Mouse (Mus musculus) intestine, postnatal 0 days (tissue): ENCODE data around the gene Cdk15. TPM values are rescaled to one million over a fixed set of nuclear protein-coding genes. Genes with fewer than 3 reads are reported as not detected.

Source experiments
- ATAC-seq: fragments of 200-750 bp; cut with Nextera tagmentation; 2 replicates; pipeline ENCODE4 v1.8.0; 2017; ENCODE audit warnings: mild to moderate bottlenecking, moderate TSS enrichment, moderate library complexity
- H3K27ac ChIP-seq: fragments of 300-500 bp; sonication (generic); 2 replicates; pipeline ENCODE4 v1.5.1; 2014; ENCODE audit warnings: mild to moderate bottlenecking, low read depth, low read length, moderate library complexity
- H3K27me3 ChIP-seq: fragments of 300-500 bp; sonication (generic); replicated peaks from 2 replicates; pipeline ENCODE4 v1.6.1; 2014; ENCODE audit warnings: low read length, mixed read lengths; ENCODE audit not compliant: control insufficient read depth, insufficient read depth
- H3K36me3 ChIP-seq: fragments of 300-500 bp; sonication (generic); 2 replicates; pipeline ENCODE4 v1.6.1; 2014; ENCODE audit warnings: mild to moderate bottlenecking, moderate library complexity; ENCODE audit not compliant: control insufficient read depth, insufficient read depth
- H3K4me1 ChIP-seq: fragments of 300-500 bp; sonication (generic); replicated peaks from 2 replicates; pipeline ENCODE4 v1.6.1; 2014; ENCODE audit warnings: antibody characterized with exemption, low read length, mixed read lengths; ENCODE audit not compliant: control insufficient read depth, insufficient read depth
- H3K4me2 ChIP-seq: fragments of 300-500 bp; sonication (generic); replicated peaks from 2 replicates; pipeline ENCODE4 v1.6.1; 2014; ENCODE audit warnings: low read depth, mild to moderate bottlenecking, moderate library complexity
- H3K4me3 ChIP-seq: fragments of 300-500 bp; sonication (generic); 2 replicates; pipeline ENCODE4 v1.5.1; 2014; ENCODE audit warnings: low read depth, low read length
- H3K9ac ChIP-seq: fragments of 300-500 bp; sonication (generic); 2 replicates; pipeline ENCODE4 v1.6.1; 2014; ENCODE audit warnings: mild to moderate bottlenecking, low read depth, low read length
- H3K9me3 ChIP-seq: fragments of 300-500 bp; sonication (generic); 2 replicates; pipeline ENCODE4 v1.6.1; 2016; ENCODE audit warnings: mixed run types; ENCODE audit not compliant: control insufficient read depth
- CTCF ChIP-seq: sonication (generic); IDR thresholded peaks from 2 replicates; pipeline ENCODE4 v1.5.1; 2016; ENCODE audit warnings: low read depth, mild to moderate bottlenecking, control low read depth, antibody characterized with exemption, moderate library complexity
- WGBS: fragments of 180-500 bp; shearing (Covaris S2); extraction: QIAGEN DNeasy Blood & Tissue Kit; methylation state at CpG from one replicate; pipeline ENCODE4 v1.1.7; 2014; 5-methylcytosine and 5-hydroxymethylcytosine counted together
- polyA plus RNA-seq: library from polyadenylated mRNA; unstranded; fragments of >200 nt; fragmentation: Nextera tagmentation; extraction: Ambion mirVana; gene quantifications from 2 replicates; pipeline ENCODE4 v1.2.1, GENCODE M21; 2015

The Cdk15 gene
- polyA plus RNA-seq, 1 experiment from 2014 or later, result not detected

GRCm38 (mm10) chr1:59389181-59389580, 132.5 kb downstream of the Cdk15 start:
- H3K4me2 ChIP-seq, result no peak overlapping the region
- H3K9ac ChIP-seq, result no peak overlapping the region
- no peaks in the 10 kb centered on the region for H3K4me1 ChIP-seq
- ATAC-seq, result no peak
- H3K27ac ChIP-seq, result no peak overlapping the region
- H3K9me3 ChIP-seq, result no peaks in the 10 kb centered on the region
- H3K27me3 ChIP-seq, result no peaks in the 10 kb centered on the region
- no peak overlapping the region for H3K4me3 ChIP-seq
- TF ChIP-seq CTCF, result no peak
- WGBS, result 88% methylated on average over 6 of the region's 6 CpGs
- H3K36me3 ChIP-seq, result no peaks in the 10 kb centered on the region

- TF ChIP-seq CTCF, result no peak
- Histone ChIP-seq H3K4me1 (0 out of 2 replicates have a peak, but pooled peaks cover 5% of the 10 kb centered on the region), H3K4me2 (no peak overlapping the region), H3K9me3 (no peaks in the 10 kb centered on the region), H3K27ac (no peak overlapping the region), H3K27me3 (no peaks in the 10 kb centered on the region), H3K4me3 (no peak overlapping the region), H3K36me3 (no peaks in the 10 kb centered on the region), H3K9ac (no peak overlapping the region)
- no peak for ATAC-seq
- WGBS, result 59% methylated on average over 3 of the region's 3 CpGs
Observed at GRCm38 (mm10) chr1:59391736-59392135, 135.0 kb downstream of the Cdk15 start.

- Histone ChIP-seq H3K4me1 (0 out of 2 replicates have a peak, but pooled peaks cover 5% of the 10 kb centered on the region), H3K4me2 (no peak overlapping the region), H3K36me3 (no peaks in the 10 kb centered on the region), H3K4me3 (no peak overlapping the region), H3K9me3 (no peaks in the 10 kb centered on the region), H3K9ac (no peak overlapping the region), H3K27ac (no peak overlapping the region), H3K27me3 (no peaks in the 10 kb centered on the region)
- TF ChIP-seq CTCF, result no peak
- peak; percentile 69 for ATAC-seq
- 58% methylated on average over 4 of the region's 4 CpGs for WGBS
Observed at GRCm38 (mm10) chr1:59394072-59394471, 137.4 kb downstream of the Cdk15 start.

- Histone ChIP-seq H3K36me3 (no peaks in the 10 kb centered on the region), H3K4me3 (no peak overlapping the region), H3K27ac (no peak overlapping the region), H3K9me3 (no peaks in the 10 kb centered on the region), H3K4me2 (no peak overlapping the region), H3K9ac (no peak overlapping the region), H3K4me1 (0 out of 2 replicates have a peak, but pooled peaks cover 5% of the 10 kb centered on the region), H3K27me3 (no peaks in the 10 kb centered on the region)
- no peak for TF ChIP-seq CTCF
- no peak for ATAC-seq
- 48% methylated on average over 6 of the region's 6 CpGs for WGBS
Observed at GRCm38 (mm10) chr1:59394616-59395015, 137.9 kb downstream of the Cdk15 start.

- Histone ChIP-seq H3K27ac (peak overlapping the region; percentile 11; the same call in 1 of the 2 replicates), H3K36me3 (no peaks in the 10 kb centered on the region), H3K4me1 (0 out of 2 replicates have a peak, but pooled peaks cover 5% of the 10 kb centered on the region), H3K9ac (no peak overlapping the region), H3K27me3 (no peaks in the 10 kb centered on the region), H3K4me2 (no peak overlapping the region), H3K4me3 (no peak overlapping the region), H3K9me3 (no peaks in the 10 kb centered on the region)
- no peak for TF ChIP-seq CTCF
- WGBS, result 29% methylated on average over 2 of the region's 2 CpGs
- ATAC-seq, result peak; percentile 66
Observed at GRCm38 (mm10) chr1:59395992-59396391, 139.3 kb downstream of the Cdk15 start.

- WGBS, result 61% methylated on average over 2 of the region's 2 CpGs
- H3K36me3 ChIP-seq, result no peaks in the 10 kb centered on the region
- no peak for TF ChIP-seq CTCF
- 0 out of 2 replicates have a peak, but pooled peaks cover 5% of the 10 kb centered on the region for H3K4me1 ChIP-seq
- no peak overlapping the region for H3K4me3 ChIP-seq
- H3K27me3 ChIP-seq, result no peaks in the 10 kb centered on the region
- no peak for ATAC-seq
- no peak overlapping the region for H3K4me2 ChIP-seq
- no peaks in the 10 kb centered on the region for H3K9me3 ChIP-seq
- H3K27ac ChIP-seq, result no peak overlapping the region
- H3K9ac ChIP-seq, result no peak overlapping the region
Observed at GRCm38 (mm10) chr1:59399554-59400325, 143.0 kb downstream of the Cdk15 start.
